Mouse (Mus musculus) heart, embryonic 11.5 days (tissue): ENCODE measurements around the gene Enkd1. TPM values are rescaled to one million over a fixed set of nuclear protein-coding genes. Genes with fewer than 3 reads are reported as not detected.
A peak's percentile ranks its signal among the peaks of the same experiment; 100 is the strongest.

ENCODE experiments used
- ATAC-seq: fragments of 200-750 bp; cut with Nextera tagmentation; replicated peaks from 2 replicates; pipeline ENCODE4 v1.8.0; 2017; ENCODE audit warnings: moderate library complexity; ENCODE audit not compliant: insufficient number of reproducible peaks, low FRiP score, low TSS enrichment
- H3K27ac ChIP-seq: fragments of 300-500 bp; sonication (generic); 2 replicates; pipeline ENCODE4 v1.5.1; 2014; ENCODE audit warnings: mild to moderate bottlenecking, low read depth, low read length
- H3K27me3 ChIP-seq: fragments of 300-500 bp; sonication (generic); 2 replicates; pipeline ENCODE4 v1.6.1; 2014; ENCODE audit warnings: mild to moderate bottlenecking, low read length, mixed read lengths; ENCODE audit not compliant: control insufficient read depth, insufficient read depth
- H3K36me3 ChIP-seq: fragments of 300-500 bp; sonication (generic); 2 replicates; pipeline ENCODE4 v1.6.1; 2014; ENCODE audit warnings: mild to moderate bottlenecking, low read length, moderate library complexity, mixed read lengths; ENCODE audit not compliant: control insufficient read depth, insufficient read depth
- H3K4me1 ChIP-seq: fragments of 300-500 bp; sonication (generic); 2 replicates; pipeline ENCODE4 v1.6.1; 2014; ENCODE audit warnings: low read length; ENCODE audit not compliant: control insufficient read depth, insufficient read depth
- H3K4me2 ChIP-seq: fragments of 300-500 bp; sonication (generic); 2 replicates; pipeline ENCODE4 v1.6.1; 2014; ENCODE audit warnings: mild to moderate bottlenecking, moderate library complexity
- H3K4me3 ChIP-seq: fragments of 300-500 bp; sonication (generic); 2 replicates; pipeline ENCODE4 v1.5.1; 2014; ENCODE audit warnings: low read depth, low read length
- H3K9ac ChIP-seq: fragments of 300-500 bp; sonication (generic); 2 replicates; pipeline ENCODE4 v1.6.1; 2014; ENCODE audit warnings: mild to moderate bottlenecking, low read depth, low read length, moderate library complexity
- H3K9me3 ChIP-seq: fragments of 300-500 bp; sonication (generic); replicated peaks from 2 replicates; pipeline ENCODE4 v1.6.1; 2016; ENCODE audit warnings: low read length; ENCODE audit not compliant: control insufficient read depth
- WGBS: fragments of 180-500 bp; shearing (Covaris S2); extraction: QIAGEN DNeasy Blood & Tissue Kit; methylation state at CpG from one replicate; pipeline ENCODE4 v1.1.7; 2014; ENCODE audit not compliant: insufficient replicate concordance; 5-methylcytosine and 5-hydroxymethylcytosine counted together
- polyA plus RNA-seq: library from polyadenylated mRNA; unstranded; fragments of >200 nt; fragmentation: Nextera tagmentation; extraction: Ambion mirVana; gene quantifications from 2 replicates; pipeline ENCODE4 v1.2.1, GENCODE M21; 2014

Enkd1 gene
- polyA plus RNA-seq, 1 experiment from 2014 or later = 16.9 TPM

GRCm38 (mm10) chr8:105706426-105706825 lies 1.6 kb downstream of the Enkd1 start:
- 81% methylated on average over 12 of the region's 12 CpGs for WGBS
- Histone ChIP-seq H3K9me3 (no peaks in the 10 kb centered on the region), H3K36me3 (peaks cover 3% of the 10 kb centered on the region; the same call in 1 of the 2 replicates), H3K4me2 (no peak overlapping the region; the same call in 1 of the 2 replicates), H3K4me1 (peaks cover 8% of the 10 kb centered on the region), H3K4me3 (0 out of 2 replicates have a peak overlapping the region, but pooled peaks have one; percentile 57), H3K27me3 (no peaks in the 10 kb centered on the region), H3K9ac (no peak overlapping the region), H3K27ac (no peak overlapping the region)
- no peak for ATAC-seq

- no peak overlapping the region for H3K27ac ChIP-seq
- no peak for ATAC-seq
- H3K4me1 ChIP-seq = peaks cover 14% of the 10 kb centered on the region
- WGBS = 84% methylated on average over 6 of the region's 6 CpGs
- no peak overlapping the region for H3K4me2 ChIP-seq
- H3K9ac ChIP-seq = no peak overlapping the region
- peaks cover 3% of the 10 kb centered on the region; the same call in 1 of the 2 replicates for H3K36me3 ChIP-seq
- H3K9me3 ChIP-seq = no peaks in the 10 kb centered on the region
- no peaks in the 10 kb centered on the region for H3K27me3 ChIP-seq
- H3K4me3 ChIP-seq = no peak overlapping the region
Measured at GRCm38 (mm10) chr8:105704955-105705354, 3.1 kb downstream of the Enkd1 start.

DNA sequence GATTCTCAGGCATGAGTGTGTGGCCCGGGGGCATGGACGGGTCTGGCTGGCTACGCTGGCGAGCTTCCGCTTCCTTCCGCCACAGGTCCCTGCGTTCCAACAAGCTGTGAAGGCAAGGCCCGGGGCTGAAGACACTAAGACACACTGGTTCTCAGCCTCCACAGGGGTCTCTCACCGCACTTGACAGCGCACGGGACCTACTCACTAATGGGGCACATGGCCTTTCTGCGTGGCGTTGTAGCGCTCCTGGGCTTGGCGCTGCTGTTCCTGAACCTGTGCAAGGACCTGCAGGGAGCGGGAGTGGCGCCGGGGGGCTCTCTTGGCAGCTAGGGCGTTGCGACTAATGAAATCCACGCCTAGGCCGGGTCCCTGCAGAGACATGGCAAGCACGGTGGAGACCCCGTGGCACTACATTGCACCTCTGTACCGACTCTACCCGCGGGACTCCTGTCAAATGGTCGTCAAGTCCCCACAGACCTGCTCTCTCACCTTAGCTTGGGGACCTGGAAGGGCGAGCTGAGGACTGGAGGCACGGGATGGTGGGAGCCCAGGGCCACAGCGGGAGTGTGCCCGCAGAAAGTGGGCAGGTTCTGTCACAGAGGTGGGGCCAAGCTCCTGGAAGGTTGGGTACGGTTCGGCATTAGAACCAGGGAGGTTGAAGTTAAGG lies 3.7 kb downstream of the Enkd1 start:
- no peak for ATAC-seq
- no peak overlapping the region for H3K4me3 ChIP-seq
- H3K9me3 ChIP-seq = no peaks in the 10 kb centered on the region
- WGBS = 90% methylated on average over 34 of the region's 34 CpGs
- H3K4me1 ChIP-seq = peaks cover 16% of the 10 kb centered on the region
- no peak overlapping the region for H3K4me2 ChIP-seq
- H3K9ac ChIP-seq = no peak overlapping the region
- no peak overlapping the region for H3K27ac ChIP-seq
- H3K27me3 ChIP-seq = no peaks in the 10 kb centered on the region
- H3K36me3 ChIP-seq = peaks cover 3% of the 10 kb centered on the region; the same call in 1 of the 2 replicates

- no peaks in the 10 kb centered on the region for H3K27me3 ChIP-seq
- no peak overlapping the region for H3K4me2 ChIP-seq
- 89% methylated on average over 24 of the region's 24 CpGs for WGBS
- no peak overlapping the region for H3K9ac ChIP-seq
- no peak for ATAC-seq
- H3K4me3 ChIP-seq = no peak overlapping the region
- H3K27ac ChIP-seq = no peak overlapping the region
- H3K9me3 ChIP-seq = no peaks in the 10 kb centered on the region
- peaks cover 16% of the 10 kb centered on the region for H3K4me1 ChIP-seq
- peaks cover 3% of the 10 kb centered on the region; the same call in 1 of the 2 replicates for H3K36me3 ChIP-seq
Measured at GRCm38 (mm10) chr8:105702731-105703415, 5.1 kb downstream of the Enkd1 start.

DNA sequence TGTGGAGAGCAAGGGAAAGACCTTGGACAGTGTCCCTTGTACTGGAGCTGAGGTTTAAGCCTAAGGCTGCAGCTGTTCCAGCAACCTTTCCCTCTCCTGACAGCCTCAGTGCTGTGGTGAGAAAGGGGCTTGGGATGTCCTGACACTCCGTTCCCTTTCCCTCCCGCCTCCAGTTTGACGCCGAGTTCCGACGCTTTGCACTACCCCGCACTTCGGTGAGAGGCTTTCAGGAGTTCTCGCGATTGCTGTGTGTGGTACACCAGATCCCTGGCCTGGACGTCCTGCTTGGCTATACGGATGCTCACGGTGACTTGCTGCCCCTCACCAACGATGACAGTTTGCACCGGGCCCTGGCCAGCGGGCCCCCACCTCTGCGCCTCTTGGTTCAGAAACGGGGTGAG lies 6.0 kb downstream of the Enkd1 start:
- Histone ChIP-seq H3K4me3 (peak overlapping the region; percentile 69), H3K4me1 (peaks cover 14% of the 10 kb centered on the region), H3K9me3 (no peaks in the 10 kb centered on the region), H3K9ac (peak overlapping the region; percentile 77), H3K36me3 (peaks cover 3% of the 10 kb centered on the region; the same call in 1 of the 2 replicates), H3K27me3 (no peaks in the 10 kb centered on the region), H3K4me2 (peak overlapping the region; percentile 98), H3K27ac (no peak overlapping the region)
- WGBS = 56% methylated on average over 18 of the region's 18 CpGs
- no peak for ATAC-seq

GRCm38 (mm10) chr8:105700966-105701824 lies 6.8 kb downstream of the Enkd1 start, which contains the start of the genes Acd and Pard6a:
Acd (minus strand) TSS chr8:105701102.
Pard6a (plus strand) TSS chr8:105701148.
- peaks cover 13% of the 10 kb centered on the region for H3K4me1 ChIP-seq
- peak within 1 kb of the TSS; percentile 98 for H3K4me2 ChIP-seq
- peak within 1 kb of the TSS; percentile 69 for H3K4me3 ChIP-seq
- H3K27me3 ChIP-seq = no peaks in the 10 kb centered on the region
- under 1% methylated on average over 60 of the region's 60 CpGs for WGBS
- peak within 1 kb of the TSS; percentile 90 for H3K27ac ChIP-seq
- no peaks in the 10 kb centered on the region for H3K9me3 ChIP-seq
- ATAC-seq = peak; percentile 66
- peaks cover 3% of the 10 kb centered on the region; the same call in 1 of the 2 replicates for H3K36me3 ChIP-seq
- peak within 1 kb of the TSS; percentile 77 for H3K9ac ChIP-seq

GRCm38 (mm10) chr8:105700566-105700965 lies 7.4 kb downstream of the Enkd1 start:
- peak overlapping the region; percentile 77 for H3K9ac ChIP-seq
- peak overlapping the region; percentile 69 for H3K4me3 ChIP-seq
- WGBS = 0% methylated on average over 21 of the region's 21 CpGs
- no peaks in the 10 kb centered on the region for H3K27me3 ChIP-seq
- H3K9me3 ChIP-seq = no peaks in the 10 kb centered on the region
- peaks cover 3% of the 10 kb centered on the region; the same call in 1 of the 2 replicates for H3K36me3 ChIP-seq
- peak overlapping the region; percentile 90 for H3K27ac ChIP-seq
- peak overlapping the region; percentile 98 for H3K4me2 ChIP-seq
- peak; percentile 28 for ATAC-seq
- peaks cover 13% of the 10 kb centered on the region for H3K4me1 ChIP-seq
